Mouse (Mus musculus): ENCODE data around the gene Lrrc8d.

DNA sequence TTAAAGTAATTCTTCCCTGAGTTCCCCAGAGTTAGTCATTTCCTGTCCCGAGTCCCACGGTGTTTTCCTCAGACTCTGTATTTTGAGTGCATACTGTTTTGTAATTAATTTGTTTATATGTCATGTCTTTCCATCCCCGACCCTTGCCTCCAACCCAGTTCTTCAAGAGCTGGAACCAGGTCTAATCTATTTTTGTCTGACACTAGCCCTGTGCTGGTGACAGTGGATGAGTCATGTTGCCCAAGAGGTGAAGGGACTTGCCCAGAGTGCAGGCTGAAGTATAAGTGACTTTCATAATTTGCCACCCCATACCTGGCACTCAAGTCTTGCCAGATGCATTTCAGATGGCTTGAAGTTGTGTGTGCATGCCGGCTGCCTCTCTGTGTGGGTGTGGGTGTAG lies 98.7 kb downstream of the Lrrc8d start:
- TF ChIP-seq CTCF (IDR thresholded peaks at IDR 0.05; ENCODE audit: low read depth) (no peak), EP300 (IDR thresholded peaks at IDR 0.05; ENCODE audit: low read depth) (no peak)

Measured in heart, postnatal 0 days (tissue).